Mouse (Mus musculus) Muller cell, postnatal 12 days (primary cell): ENCODE data around the gene Samd4b.

Source experiments
- DNase-seq: peaks from one replicate; pipeline ENCODE4 v3.0.0-alpha.2; 2015; ENCODE audit errors: inconsistent ontology term

Samd4b gene

DNA sequence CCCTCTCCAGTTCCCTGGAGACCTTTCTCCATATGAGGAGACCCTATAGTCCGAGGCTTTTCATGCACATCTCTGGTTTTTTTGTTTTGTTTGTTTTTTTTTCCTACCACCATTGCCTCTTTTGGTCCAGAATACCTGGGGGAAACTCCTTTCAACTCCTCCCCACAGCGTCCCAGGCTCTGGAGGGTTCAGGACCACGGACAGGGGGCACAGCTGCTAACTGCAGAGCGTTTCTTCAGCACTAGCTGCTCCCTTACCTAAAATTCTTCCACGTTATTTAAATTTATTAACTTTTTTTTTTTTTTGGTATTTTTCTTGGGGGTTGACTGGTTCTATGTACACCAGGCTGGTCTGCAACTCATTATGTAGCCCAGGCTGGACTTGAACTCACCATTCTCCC lies 92.4 kb downstream of the Samd4b start:
- peak; percentile 46 for DNase-seq

GRCm38 (mm10) chr7:28495426-28495825 lies 102.5 kb downstream of the Samd4b start:
- no peak for DNase-seq

DNA sequence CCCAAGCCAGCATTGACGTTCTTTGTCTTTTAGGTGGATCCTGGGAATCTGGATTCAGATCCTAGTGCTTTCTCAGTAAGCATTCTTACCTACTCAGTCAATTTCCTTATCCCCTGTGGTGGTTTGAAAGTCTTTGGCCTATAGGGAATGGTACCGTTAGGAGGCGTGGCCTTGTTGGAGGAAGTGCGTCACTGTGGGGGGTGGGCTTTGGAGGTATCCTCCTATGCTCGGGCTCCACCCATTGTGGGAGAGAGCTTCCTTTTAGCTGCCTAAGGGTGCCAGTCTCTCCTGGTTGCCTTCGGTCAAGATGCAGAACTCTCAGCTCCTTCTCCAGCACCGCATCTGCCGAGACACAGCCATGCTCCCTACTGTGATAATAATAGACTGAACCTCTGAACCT lies 105.6 kb downstream of the Samd4b start:
- DNase-seq, result no peak

DNA sequence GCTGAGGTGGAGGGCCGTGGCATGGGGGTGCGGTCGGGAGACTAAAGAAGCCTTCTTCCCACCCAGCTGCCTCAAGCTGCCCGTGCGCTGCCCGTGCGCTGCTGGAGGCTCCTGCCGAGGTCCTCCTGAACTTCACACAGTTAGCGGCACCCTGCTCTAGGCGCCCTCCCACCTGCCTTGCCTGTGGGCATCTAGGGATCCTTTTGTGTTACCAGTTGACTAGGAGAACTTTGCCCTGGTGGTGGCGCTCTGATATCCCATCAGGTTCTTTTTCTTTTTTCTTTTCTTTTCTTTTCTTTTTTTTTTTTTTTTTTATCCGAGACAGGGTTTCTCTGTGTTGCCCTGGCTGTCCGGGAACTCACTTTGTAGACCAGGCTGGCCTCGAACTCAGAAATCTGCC lies 107.0 kb downstream of the Samd4b start:
- DNase-seq, result no peak

DNA sequence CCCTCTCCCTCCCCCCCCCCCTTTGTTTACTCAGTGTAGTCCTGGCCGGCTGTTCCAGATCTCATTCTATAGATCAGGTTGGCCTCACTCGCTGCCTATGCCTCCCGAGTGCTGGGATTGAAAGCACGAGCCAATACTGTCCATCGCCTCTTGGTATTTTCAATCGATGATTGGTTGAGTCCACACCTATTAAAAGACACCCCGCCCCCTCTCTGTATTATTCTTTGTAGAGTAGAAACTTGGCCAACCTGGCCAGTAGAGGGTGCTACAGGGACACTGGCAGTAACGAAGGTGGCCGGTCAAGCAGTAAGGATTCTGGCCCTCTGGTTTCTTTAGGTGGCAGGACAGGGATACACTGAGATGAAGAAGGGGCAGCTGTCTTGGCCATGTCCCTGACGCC lies 107.5 kb downstream of the Samd4b start:
- DNase-seq, result peak; percentile 16

GRCm38 (mm10) chr7:28488030-28488491 lies 109.9 kb downstream of the Samd4b start:
- peak; percentile 37 for DNase-seq

DNA sequence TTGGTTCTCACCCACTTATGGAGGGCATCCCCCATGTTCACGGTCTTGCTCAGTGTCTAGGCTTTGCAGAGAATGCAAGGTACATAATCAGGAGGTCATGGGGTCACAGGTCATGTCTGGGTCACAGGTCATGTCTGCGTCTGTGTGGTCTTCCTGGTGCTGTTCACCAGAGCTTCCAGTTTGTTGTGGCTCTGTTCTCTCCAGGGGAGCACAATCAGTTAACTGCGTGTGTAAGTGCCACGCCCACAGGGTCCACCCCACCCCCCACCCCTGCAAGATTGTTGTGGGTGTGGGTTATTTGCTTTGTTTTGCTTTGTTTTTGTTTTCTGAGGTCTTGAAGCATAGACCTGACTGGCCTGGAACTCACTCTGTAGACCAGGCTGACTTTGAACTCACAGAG lies 113.8 kb downstream of the Samd4b start:
- DNase-seq, result no peak

- no peak for DNase-seq
These were observed 115.1 kb downstream of the Samd4b start for GRCm38 (mm10) chr7:28482854-28483253.

DNA sequence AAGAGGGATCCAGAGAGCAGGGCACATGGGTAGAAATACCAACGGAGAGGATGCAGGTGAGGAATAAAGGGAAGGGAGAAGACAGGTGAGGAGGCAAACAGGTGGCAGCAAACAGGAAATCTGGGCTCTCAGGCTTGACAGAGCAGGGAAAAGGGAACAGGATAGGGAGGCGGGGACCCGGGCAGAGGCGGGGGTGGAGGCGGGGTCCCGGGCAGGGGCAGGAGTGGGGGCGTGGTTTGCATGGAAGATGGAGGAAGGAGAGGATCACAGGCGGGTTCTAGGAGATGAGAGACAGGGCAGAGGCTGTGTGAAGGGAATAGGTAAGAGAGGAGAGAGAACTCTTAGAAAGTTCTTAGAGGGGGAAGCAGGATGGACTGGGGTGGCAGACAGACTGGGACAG lies 119.1 kb downstream of the Samd4b start:
- DNase-seq, result no peak

GRCm38 (mm10) chr7:28477363-28477762 lies 120.6 kb downstream of the Samd4b start:
- DNase-seq, result no peak

DNA sequence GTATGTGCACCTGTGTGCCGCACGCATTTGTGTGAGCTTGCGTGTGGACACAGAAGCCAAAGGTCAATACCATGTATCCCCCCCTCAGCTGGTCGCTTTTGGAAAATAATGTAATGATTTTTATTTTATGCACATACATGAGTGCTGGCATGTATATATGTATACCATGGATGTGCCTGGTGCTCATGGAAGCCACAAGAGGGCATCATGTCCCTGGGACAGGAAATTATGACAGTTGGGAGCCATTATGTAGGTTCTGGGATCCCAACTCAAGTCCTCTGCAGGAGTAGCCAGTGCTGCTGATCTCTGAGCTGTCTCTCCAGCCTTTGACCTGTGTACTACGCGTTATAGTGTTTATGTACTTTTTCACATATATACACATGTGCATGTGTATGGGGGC lies 121.8 kb downstream of the Samd4b start:
- DNase-seq, result no peak

DNA sequence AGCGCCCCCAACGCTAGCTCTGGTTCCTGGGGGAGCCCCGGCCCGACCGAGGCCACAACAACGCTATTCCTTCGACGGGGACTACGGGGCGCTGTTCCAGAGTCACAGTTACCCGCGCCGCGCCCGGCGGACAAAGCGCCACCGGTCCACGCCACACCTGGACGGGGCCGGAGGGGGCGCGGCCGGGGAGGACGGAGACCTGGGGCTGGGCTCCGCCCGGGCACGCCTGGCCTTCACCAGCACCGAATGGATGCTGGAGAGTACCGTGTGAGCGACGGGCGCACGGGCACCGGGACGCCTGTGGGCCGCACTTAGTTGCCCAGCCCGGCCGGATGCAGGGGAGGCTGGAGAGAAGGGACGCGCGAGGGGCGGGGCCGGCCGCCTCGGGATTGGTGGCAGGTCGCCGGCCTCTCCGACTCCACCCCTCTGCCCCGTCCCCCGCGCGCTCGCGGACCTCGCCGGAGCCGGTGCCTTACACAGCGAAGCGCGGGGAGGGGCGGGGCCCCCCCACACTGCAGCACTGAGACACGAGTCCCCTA lies 130.7 kb downstream of the Samd4b start:
- peak; percentile 79 for DNase-seq

DNA sequence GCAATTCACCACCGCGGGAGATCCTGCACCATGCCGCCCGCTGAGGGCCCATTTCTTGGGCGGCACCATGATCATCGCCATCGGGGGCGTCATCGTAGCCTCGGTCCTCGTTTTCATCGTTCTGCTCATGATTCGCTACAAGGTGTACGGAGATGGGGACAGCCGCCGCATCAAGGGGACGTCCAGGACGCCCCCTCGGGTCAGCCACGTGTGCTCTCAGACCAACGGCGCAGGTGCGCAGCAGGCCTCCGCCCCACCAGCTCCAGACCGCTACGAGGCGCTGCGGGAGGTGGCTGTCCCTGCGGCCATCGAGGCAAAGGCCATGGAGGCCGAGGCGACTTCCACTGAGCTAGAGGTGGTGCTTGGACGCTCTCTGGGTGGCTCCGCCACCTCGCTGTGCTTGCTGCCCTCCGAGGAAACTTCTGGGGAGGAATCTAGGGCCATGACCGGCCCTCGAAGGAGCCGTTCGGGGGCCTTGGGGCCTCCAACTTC lies 131.2 kb downstream of the Samd4b start:
- no peak for DNase-seq

GRCm38 (mm10) chr7:28464416-28465212 lies 133.3 kb downstream of the Samd4b start:
- peak; percentile 63 for DNase-seq

DNA sequence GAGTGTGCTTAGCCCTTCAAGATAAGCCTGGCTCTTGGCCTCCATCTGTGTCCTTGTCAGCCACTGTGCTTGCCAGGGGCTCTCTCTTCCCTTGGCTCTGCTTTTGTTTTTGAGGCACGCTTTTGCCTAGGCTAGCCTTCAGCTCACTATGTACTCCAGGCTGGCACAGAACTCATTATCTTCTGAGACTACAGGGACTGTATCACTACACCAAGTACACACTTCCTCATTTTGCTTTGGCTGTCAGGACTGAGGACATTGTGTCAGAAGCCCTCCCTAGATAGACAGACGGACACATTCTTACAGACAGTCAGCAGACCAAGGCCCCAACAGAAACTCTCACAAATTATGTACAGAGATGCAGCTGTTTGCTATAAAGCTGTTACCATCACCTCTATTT lies 135.2 kb downstream of the Samd4b start:
- DNase-seq, result no peak

DNA sequence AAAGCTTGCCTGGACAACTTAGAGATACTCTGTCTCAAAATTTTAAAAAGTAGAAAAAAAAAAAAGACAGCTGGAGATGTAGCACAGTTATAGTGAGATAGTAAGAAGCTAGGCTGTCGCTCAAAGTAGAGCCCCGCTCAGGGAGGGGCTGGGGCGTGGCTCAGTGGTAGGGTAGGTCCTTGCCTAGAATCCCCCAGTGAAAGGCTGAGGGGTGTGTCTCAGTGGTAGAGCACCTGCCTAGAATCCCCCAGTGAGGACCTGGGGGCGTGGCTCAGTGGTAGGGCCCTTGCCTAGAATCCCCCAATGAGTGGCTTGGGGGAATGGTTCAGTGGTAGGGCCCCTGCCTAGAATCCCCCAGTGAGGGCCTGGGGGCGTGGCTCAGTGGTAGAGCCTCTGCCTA lies 137.6 kb downstream of the Samd4b start:
- DNase-seq, result no peak

DNA sequence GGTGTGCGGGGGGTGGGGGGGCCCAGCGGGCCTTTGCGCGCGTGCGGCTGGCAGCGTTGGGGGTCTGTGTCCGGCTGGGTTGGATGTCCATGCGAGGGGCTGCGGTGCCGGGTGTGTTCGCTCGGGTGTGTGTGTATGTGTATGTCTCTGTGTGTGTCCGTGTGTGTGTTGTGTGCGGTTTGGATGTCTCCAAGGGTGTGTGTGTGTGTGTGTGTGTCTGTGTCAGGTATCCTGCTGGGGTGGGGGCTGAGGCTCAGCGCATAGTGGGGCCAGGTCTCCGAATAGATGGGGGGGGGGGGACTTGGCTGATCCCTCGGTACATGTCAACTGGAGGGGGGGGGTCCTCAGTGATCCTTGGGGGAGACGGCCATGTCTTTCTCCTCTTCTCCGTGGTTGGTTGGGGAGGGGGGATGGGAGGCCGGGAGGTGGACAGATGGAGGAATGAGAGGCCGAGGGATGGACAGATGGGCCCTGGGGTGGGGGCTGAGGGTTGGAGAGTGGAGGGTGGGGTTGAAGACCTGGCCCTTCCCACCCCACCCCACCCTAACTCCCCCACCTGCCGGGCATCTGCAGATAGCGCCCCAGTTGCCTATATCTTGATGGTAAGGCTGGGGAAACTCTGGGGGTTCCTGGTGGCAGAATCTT lies 145.5 kb downstream of the Samd4b start:
- DNase-seq, result no peak

DNA sequence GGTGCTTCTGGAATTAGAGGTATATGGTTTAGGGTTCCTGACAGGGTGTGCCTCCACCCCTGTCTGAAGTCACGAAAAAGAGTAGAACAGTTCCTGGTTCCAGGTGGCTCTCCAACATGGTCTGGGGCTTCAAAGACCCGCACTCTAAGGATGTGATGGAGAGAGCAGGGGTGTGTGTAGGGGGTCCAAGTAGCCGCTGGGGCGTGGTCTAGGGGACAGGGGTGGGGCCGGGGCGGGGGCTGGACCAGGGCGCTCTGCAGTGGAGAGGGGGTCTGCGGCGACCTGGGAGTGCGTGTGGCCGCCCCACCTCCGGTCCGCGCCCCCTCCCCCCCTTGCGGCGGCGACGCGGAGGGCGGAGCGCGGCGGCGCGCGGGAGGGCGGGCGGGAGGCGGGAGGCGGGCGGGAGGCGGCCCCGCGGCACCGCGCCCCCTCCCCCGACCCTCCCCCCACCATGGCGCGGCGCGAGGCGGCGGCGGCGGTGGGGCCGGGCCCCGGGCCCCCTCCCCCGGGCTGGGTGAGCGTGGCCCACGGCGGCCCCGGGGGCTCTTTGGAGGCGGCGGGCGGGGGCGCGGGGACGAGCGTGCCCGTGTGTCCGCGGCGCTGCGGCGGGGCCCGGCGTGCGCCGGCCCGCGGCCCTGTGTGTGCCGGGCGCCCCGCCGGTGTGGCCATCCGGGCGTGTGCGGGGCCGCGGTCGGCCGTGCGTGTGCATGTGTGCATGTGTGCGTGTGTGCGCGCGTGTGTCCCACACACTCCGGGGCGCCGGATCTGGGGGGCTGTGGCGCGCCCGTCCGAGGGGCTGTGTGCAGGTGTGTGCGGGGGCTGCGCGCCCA lies 146.2 kb downstream of the Samd4b start, which contains the start of gene Lrfn1:
Lrfn1 (plus strand) TSS at position 450 of the 830 bp plus-strand sequence.
- no peak for DNase-seq

DNA sequence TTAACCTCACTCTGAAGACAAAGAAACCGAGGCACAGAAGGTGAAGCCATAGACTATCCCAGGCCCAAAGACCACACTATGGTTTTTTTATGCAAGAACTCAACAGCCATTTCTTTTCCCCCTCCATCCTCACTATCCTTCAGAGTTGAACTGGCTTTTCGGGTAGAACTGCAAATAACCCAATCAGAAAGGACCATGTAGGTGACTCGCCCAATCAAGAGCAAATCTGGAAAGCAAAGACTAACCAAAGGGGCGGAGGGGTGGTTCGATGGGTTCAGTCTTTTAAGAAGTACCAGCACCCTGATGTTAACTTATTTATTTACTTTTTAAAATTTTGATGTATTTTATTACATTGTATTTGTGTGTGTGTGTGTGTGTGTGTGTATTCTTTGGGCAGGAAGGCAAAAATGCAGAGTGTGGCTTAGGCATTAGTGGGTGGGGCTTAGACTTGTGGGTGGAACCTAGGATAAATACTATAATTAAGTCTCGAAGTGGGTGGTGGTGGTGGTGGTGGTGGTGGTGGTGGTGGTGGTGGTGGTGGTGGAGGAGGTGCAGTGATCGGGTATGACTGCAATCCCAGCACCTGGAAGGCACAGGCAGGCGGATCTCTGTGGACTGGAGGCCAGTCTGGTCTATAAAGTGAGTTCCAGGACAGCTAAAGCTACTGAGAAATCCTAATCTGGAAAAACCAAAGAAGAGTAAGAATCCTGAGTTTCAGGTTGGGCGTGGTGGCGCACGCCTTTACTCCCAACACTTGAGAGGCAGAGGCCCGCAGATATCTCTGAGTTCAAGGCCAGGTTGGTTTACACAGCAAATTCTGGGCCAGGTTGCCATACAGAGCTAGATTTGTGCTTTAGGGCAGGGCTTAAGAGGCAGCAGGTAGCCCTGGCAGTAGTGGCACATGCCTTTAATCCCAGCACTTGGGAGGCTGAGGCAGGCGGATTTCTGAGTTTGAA lies 149.8 kb downstream of the Samd4b start:
- no peak for DNase-seq

DNA sequence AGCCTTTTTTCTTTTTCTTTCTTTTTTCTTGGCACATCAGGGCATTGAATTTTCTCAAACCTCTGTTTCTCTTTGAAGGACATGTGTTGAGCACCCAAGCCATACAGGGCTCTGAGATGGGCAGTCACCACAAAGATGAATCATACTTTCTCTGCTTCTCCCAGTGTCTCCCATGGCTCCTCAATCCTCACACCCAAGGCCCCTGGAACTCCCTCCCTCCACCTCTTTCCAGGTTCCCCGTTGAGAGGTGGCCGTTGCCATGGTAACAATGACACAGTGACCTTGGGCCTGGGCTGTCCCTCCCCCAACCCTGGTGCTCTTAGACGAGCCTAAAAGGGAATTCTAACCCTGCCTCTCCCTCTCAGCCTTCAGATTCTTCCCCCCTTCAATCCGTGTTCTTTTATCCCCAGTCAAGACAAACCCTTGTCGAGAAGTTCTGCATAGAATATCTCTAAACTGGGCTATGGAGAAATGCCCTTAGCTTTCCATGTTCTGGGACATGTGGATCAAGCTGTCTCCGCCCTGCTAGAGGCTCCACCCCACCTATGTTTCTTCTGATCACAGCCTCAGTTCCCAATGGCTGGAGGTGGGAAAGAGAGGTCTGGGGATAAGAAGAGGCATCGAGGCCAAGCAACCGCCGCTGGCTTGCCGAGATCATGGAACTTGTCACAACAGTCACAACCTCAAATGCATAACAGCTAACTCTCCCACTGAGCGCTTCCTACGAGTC lies 150.7 kb downstream of the Samd4b start:
- peak; percentile 29 for DNase-seq
